Mouse (Mus musculus): ENCODE results near the gene Srcin1. TPM values are rescaled to one million over a fixed set of nuclear protein-coding genes. Genes with fewer than 3 reads are reported as not detected.
A peak's percentile ranks its signal among the peaks of the same experiment; 100 is the strongest.

Srcin1 gene
- total RNA-seq, 2 experiments from 2014 or later = not detected

GRCm38 (mm10) chr11:97478345-97478744 lies 97.6 kb downstream of the Srcin1 start:
- no peak for ATAC-seq (replicated peaks; ENCODE audit: low FRiP score, poor library complexity, severe bottlenecking)

- no peak for ATAC-seq (replicated peaks; ENCODE audit: low FRiP score, poor library complexity, severe bottlenecking)
Measured at GRCm38 (mm10) chr11:97477431-97477830, 98.6 kb downstream of the Srcin1 start.

- peak; percentile 62 for ATAC-seq (replicated peaks; ENCODE audit: low FRiP score, poor library complexity, severe bottlenecking)
Measured at GRCm38 (mm10) chr11:97476334-97477095, 99.5 kb downstream of the Srcin1 start.

- ATAC-seq (replicated peaks; ENCODE audit: low FRiP score, poor library complexity, severe bottlenecking) = no peak
Measured at GRCm38 (mm10) chr11:97471276-97471675, 104.7 kb downstream of the Srcin1 start.

- ATAC-seq (replicated peaks; ENCODE audit: low FRiP score, poor library complexity, severe bottlenecking) = no peak
Measured at GRCm38 (mm10) chr11:97469828-97470227, 106.2 kb downstream of the Srcin1 start.

- peak; percentile 79 for ATAC-seq (replicated peaks; ENCODE audit: low FRiP score, poor library complexity, severe bottlenecking)
Measured at GRCm38 (mm10) chr11:97468639-97469287, 107.2 kb downstream of the Srcin1 start.

- ATAC-seq (replicated peaks; ENCODE audit: low FRiP score, poor library complexity, severe bottlenecking) = no peak
Measured at GRCm38 (mm10) chr11:97466444-97467160, 109.4 kb downstream of the Srcin1 start.

GRCm38 (mm10) chr11:97465957-97466356 lies 110.0 kb downstream of the Srcin1 start:
- ATAC-seq (replicated peaks; ENCODE audit: low FRiP score, poor library complexity, severe bottlenecking) = no peak

GRCm38 (mm10) chr11:97463991-97464390 lies 112.0 kb downstream of the Srcin1 start:
- no peak for ATAC-seq (replicated peaks; ENCODE audit: low FRiP score, poor library complexity, severe bottlenecking)

GRCm38 (mm10) chr11:97463166-97463565 lies 112.8 kb downstream of the Srcin1 start:
- ATAC-seq (replicated peaks; ENCODE audit: low FRiP score, poor library complexity, severe bottlenecking) = no peak

GRCm38 (mm10) chr11:97462538-97462937 lies 113.4 kb downstream of the Srcin1 start:
- no peak for ATAC-seq (replicated peaks; ENCODE audit: low FRiP score, poor library complexity, severe bottlenecking)

- no peak for ATAC-seq (replicated peaks; ENCODE audit: low FRiP score, poor library complexity, severe bottlenecking)
Measured at GRCm38 (mm10) chr11:97461307-97461820, 114.6 kb downstream of the Srcin1 start.

Other genes with a start within 250 kb of the Srcin1 start
- not detected in 2 replicates for gene Gpr179, start 224.1 kb downstream of the Srcin1 start, total RNA-seq (2015; ENCODE audit: low replicate concordance)
- gene Gpr179, start 224.1 kb downstream of the Srcin1 start, total RNA-seq (2017; ENCODE audit: low replicate concordance) = not detected in 2 replicates
- gene Socs7, start 213.6 kb downstream of the Srcin1 start, total RNA-seq (2015; ENCODE audit: low replicate concordance) = 1.0 and 3.1 TPM in 2 replicates
- 2.0 and 3.1 TPM in 2 replicates for gene Socs7, start 213.6 kb downstream of the Srcin1 start, total RNA-seq (2017; ENCODE audit: low replicate concordance)
- gene Arhgap23, start 160.7 kb downstream of the Srcin1 start, total RNA-seq (2015; ENCODE audit: low replicate concordance) = 21.3 and 21.9 TPM in 2 replicates
- gene Arhgap23, start 160.7 kb downstream of the Srcin1 start, total RNA-seq (2017; ENCODE audit: low replicate concordance) = 25.6 and 30.2 TPM in 2 replicates
- not detected in 2 replicates for gene 4933428G20Rik, start 75.8 kb downstream of the Srcin1 start, total RNA-seq (2015; ENCODE audit: low replicate concordance)
- not detected in 2 replicates for gene 4933428G20Rik, start 75.8 kb downstream of the Srcin1 start, total RNA-seq (2017; ENCODE audit: low replicate concordance)
- 0.58 TPM in 1 of 2 replicates, not detected in the other for gene Epop, start 53.5 kb upstream of the Srcin1 start, total RNA-seq (2015; ENCODE audit: low replicate concordance)
- not detected in 2 replicates for gene Epop, start 53.5 kb upstream of the Srcin1 start, total RNA-seq (2017; ENCODE audit: low replicate concordance)
- gene Mllt6, start 87.2 kb upstream of the Srcin1 start, total RNA-seq (2015; ENCODE audit: low replicate concordance) = 1.2 and 1.9 TPM in 2 replicates
- gene Mllt6, start 87.2 kb upstream of the Srcin1 start, total RNA-seq (2017; ENCODE audit: low replicate concordance) = 1.5 and 3.9 TPM in 2 replicates
- gene Cisd3, start 109.6 kb upstream of the Srcin1 start, total RNA-seq (2015; ENCODE audit: low replicate concordance) = 2.3 TPM in 1 of 2 replicates, not detected in the other
- gene Cisd3, start 109.6 kb upstream of the Srcin1 start, total RNA-seq (2017; ENCODE audit: low replicate concordance) = 1.7 TPM in 1 of 2 replicates, not detected in the other
- 0.77 TPM in 1 of 2 replicates, not detected in the other for gene Pcgf2, start 124.3 kb upstream of the Srcin1 start, total RNA-seq (2015; ENCODE audit: low replicate concordance)
- gene Pcgf2, start 124.3 kb upstream of the Srcin1 start, total RNA-seq (2017; ENCODE audit: low replicate concordance) = not detected in 2 replicates
- 32.4 and 40.3 TPM in 2 replicates for gene Psmb3, start 127.2 kb upstream of the Srcin1 start, total RNA-seq (2015; ENCODE audit: low replicate concordance)
- 37.0 and 48.2 TPM in 2 replicates for gene Psmb3, start 127.2 kb upstream of the Srcin1 start, total RNA-seq (2017; ENCODE audit: low replicate concordance)
- gene Pip4k2b, start 168.5 kb upstream of the Srcin1 start, total RNA-seq (2015; ENCODE audit: low replicate concordance) = 3.3 and 4.0 TPM in 2 replicates
- 3.6 and 4.5 TPM in 2 replicates for gene Pip4k2b, start 168.5 kb upstream of the Srcin1 start, total RNA-seq (2017; ENCODE audit: low replicate concordance)
- gene Cwc25, start 190.4 kb upstream of the Srcin1 start, total RNA-seq (2015; ENCODE audit: low replicate concordance) = 7.1 and 15.4 TPM in 2 replicates
- gene Cwc25, start 190.4 kb upstream of the Srcin1 start, total RNA-seq (2017; ENCODE audit: low replicate concordance) = 8.9 and 12.3 TPM in 2 replicates
- gene 1700001P01Rik, start 199.7 kb upstream of the Srcin1 start, total RNA-seq (2015; ENCODE audit: low replicate concordance) = not detected in 2 replicates
- gene 1700001P01Rik, start 199.7 kb upstream of the Srcin1 start, total RNA-seq (2017; ENCODE audit: low replicate concordance) = not detected in 2 replicates
- gene Rpl23, start 206.3 kb upstream of the Srcin1 start, total RNA-seq (2015; ENCODE audit: low replicate concordance) = 241 and 306 TPM in 2 replicates
- gene Rpl23, start 206.3 kb upstream of the Srcin1 start, total RNA-seq (2017; ENCODE audit: low replicate concordance) = 280 and 382 TPM in 2 replicates
- gene Lasp1, start 222.8 kb upstream of the Srcin1 start, total RNA-seq (2015; ENCODE audit: low replicate concordance) = 31.8 and 54.8 TPM in 2 replicates
- 28.4 and 129 TPM in 2 replicates for gene Lasp1, start 222.8 kb upstream of the Srcin1 start, total RNA-seq (2017; ENCODE audit: low replicate concordance)